Mouse (Mus musculus): ENCODE measurements around the gene Prokr2. TPM values are rescaled to one million over a fixed set of nuclear protein-coding genes. Genes with fewer than 3 reads are reported as not detected.
A peak's percentile ranks its signal among the peaks of the same experiment; 100 is the strongest.
"Not testable (repeated sequence)": the region's sequence is repeated elsewhere in the genome, so short reads cannot be mapped to it uniquely, and the experiment has no call there.

The Prokr2 gene
- total RNA-seq, 2 experiments from 2014 or later = 2.9 to 4.5 TPM

- no peak for DNase-seq (ENCODE audit: low spot score in 2 of 2)
Measured at GRCm38 (mm10) chr2:132341293-132341692, 44.0 kb downstream of the Prokr2 start.

- DNase-seq (ENCODE audit: low spot score in 2 of 2) = no peak
Measured at GRCm38 (mm10) chr2:132340350-132340749, 44.9 kb downstream of the Prokr2 start.

- DNase-seq (ENCODE audit: low spot score in 2 of 2) = no peak
Measured at GRCm38 (mm10) chr2:132337202-132337601, 48.0 kb downstream of the Prokr2 start.

- DNase-seq (ENCODE audit: low spot score in 2 of 2) = no peak
Measured at GRCm38 (mm10) chr2:132323541-132323940, 61.7 kb downstream of the Prokr2 start.

- DNase-seq (ENCODE audit: low spot score in 2 of 2) = no peak
Measured at GRCm38 (mm10) chr2:132320516-132320915, 64.7 kb downstream of the Prokr2 start.

- DNase-seq (ENCODE audit: low spot score in 2 of 2) = no peak
Measured at GRCm38 (mm10) chr2:132317178-132317577, 68.1 kb downstream of the Prokr2 start.

- peak; percentile 56 to 83 for DNase-seq (ENCODE audit: low spot score in 2 of 2)
Measured at GRCm38 (mm10) chr2:132316041-132316808, 69.0 kb downstream of the Prokr2 start.

- DNase-seq (ENCODE audit: low spot score in 2 of 2) = not testable (repeated sequence)
Measured at GRCm38 (mm10) chr2:132314057-132314456, 71.2 kb downstream of the Prokr2 start.

- no peak for DNase-seq (ENCODE audit: low spot score in 2 of 2)
Measured at GRCm38 (mm10) chr2:132313568-132313967, 71.7 kb downstream of the Prokr2 start.

- DNase-seq (ENCODE audit: low spot score in 2 of 2) = no peak
Measured at GRCm38 (mm10) chr2:132312616-132313015, 72.6 kb downstream of the Prokr2 start.

- DNase-seq (ENCODE audit: low spot score in 2 of 2) = no peak
Measured at GRCm38 (mm10) chr2:132309398-132309930, 75.8 kb downstream of the Prokr2 start.

GRCm38 (mm10) chr2:132308829-132309228 is 76.4 kb downstream of the Prokr2 start:
- DNase-seq (ENCODE audit: low spot score in 2 of 2) = no peak

GRCm38 (mm10) chr2:132307213-132307843 is 77.9 kb downstream of the Prokr2 start:
- no peak for DNase-seq (ENCODE audit: low spot score in 2 of 2)

- no peak for DNase-seq (ENCODE audit: low spot score in 2 of 2)
Measured at GRCm38 (mm10) chr2:132305988-132306387, 79.3 kb downstream of the Prokr2 start.

- no peak for DNase-seq (ENCODE audit: low spot score in 2 of 2)
Measured at GRCm38 (mm10) chr2:132305165-132305564, 80.1 kb downstream of the Prokr2 start.

- DNase-seq (ENCODE audit: low spot score in 2 of 2) = no peak
Measured at GRCm38 (mm10) chr2:132301436-132301835, 83.8 kb downstream of the Prokr2 start.

- no peak for DNase-seq (ENCODE audit: low spot score in 2 of 2)
Measured at GRCm38 (mm10) chr2:132298250-132298649, 87.0 kb downstream of the Prokr2 start.

GRCm38 (mm10) chr2:132293694-132294450 is 91.4 kb downstream of the Prokr2 start:
- no peak for DNase-seq (ENCODE audit: low spot score in 2 of 2)

- peak; percentile 55 for DNase-seq (ENCODE audit: low spot score in 2 of 2)
Measured at GRCm38 (mm10) chr2:132292083-132292482, 93.2 kb downstream of the Prokr2 start.

GRCm38 (mm10) chr2:132291265-132291664 is 94.0 kb downstream of the Prokr2 start:
- DNase-seq (ENCODE audit: low spot score in 2 of 2) = no peak

GRCm38 (mm10) chr2:132290808-132291207 is 94.4 kb downstream of the Prokr2 start:
- DNase-seq (ENCODE audit: low spot score in 2 of 2) = no peak

GRCm38 (mm10) chr2:132289213-132289612 is 96.0 kb downstream of the Prokr2 start:
- DNase-seq (ENCODE audit: low spot score in 2 of 2) = not testable (repeated sequence)
